Mouse (Mus musculus) olfactory bulb, adult 2 months (tissue): ENCODE measurements around the gene Lect2. TPM values are rescaled to one million over a fixed set of nuclear protein-coding genes. Genes with fewer than 3 reads are reported as not detected.

Experiments used
- H3K27ac ChIP-seq: fragments of 200-500 bp; 2 replicates; pipeline ENCODE4 v1.5.1; 2012; ENCODE audit warnings: low read depth, low read length; ENCODE audit not compliant: insufficient read depth
- H3K4me1 ChIP-seq: fragments of 200-500 bp; 2 replicates; pipeline ENCODE4 v1.6.1; 2012; ENCODE audit warnings: low read length; ENCODE audit not compliant: control insufficient read depth, insufficient read depth
- H3K4me3 ChIP-seq: fragments of 200-500 bp; 2 replicates; pipeline ENCODE4 v1.5.1; 2012; ENCODE audit warnings: mild to moderate bottlenecking, low read depth, low read length, moderate library complexity; ENCODE audit not compliant: insufficient read depth
- CTCF ChIP-seq: fragments of 200-500 bp; IDR thresholded peaks from 2 replicates; pipeline ENCODE4 v1.5.1; 2012; ENCODE audit warnings: low read depth, mild to moderate bottlenecking, low read length, moderate library complexity; ENCODE audit not compliant: insufficient read depth
- POLR2A ChIP-seq: fragments of 200-500 bp; IDR thresholded peaks from 2 replicates; pipeline ENCODE4 v1.6.1; 2012; ENCODE audit warnings: mild to moderate bottlenecking, low read depth, low read length, moderate library complexity; ENCODE audit not compliant: insufficient read depth
- WGBS: fragments of 180-500 bp; shearing (Covaris S2); methylation state at CpG from one replicate; pipeline ENCODE4 v1.1.7; 2018; 5-methylcytosine and 5-hydroxymethylcytosine counted together
- polyA plus RNA-seq: library from polyadenylated mRNA; stranded (reverse); fragments of >200 nt; gene quantifications from 2 replicates; pipeline ENCODE4 v1.2.4, GENCODE M21; 2012; ENCODE audit warnings: low replicate concordance; ENCODE audit not compliant: missing spikeins, insufficient read depth, insufficient read length

Lect2 gene
- not detected in 2 replicates for polyA plus RNA-seq

DNA sequence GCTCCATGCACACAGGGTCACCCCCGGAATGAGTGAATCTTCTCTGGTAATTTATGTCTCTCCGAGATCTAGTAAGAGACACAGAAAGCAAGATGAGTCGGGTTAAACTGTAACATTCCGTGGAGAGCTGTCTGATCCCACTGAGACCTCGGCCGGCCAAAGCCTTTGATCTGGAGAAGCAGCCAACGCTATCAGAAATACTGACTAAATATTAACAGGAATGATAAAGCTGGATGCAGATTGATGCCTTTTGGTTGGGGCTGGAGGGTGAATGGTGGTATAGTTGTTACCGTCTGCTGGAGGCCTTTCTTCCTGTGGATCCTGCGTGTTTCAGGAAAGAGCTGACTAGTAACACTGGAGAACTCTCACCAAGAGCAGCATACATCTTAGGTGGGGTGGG, at the start of gene Lect2:
Gene Lect2 (minus strand): TSS at position 102 of the 400 bp plus-strand sequence.
- Histone ChIP-seq H3K4me3 (no peak within 1 kb of the TSS), H3K27ac (no peak within 1 kb of the TSS), H3K4me1 (0 out of 2 replicates have a peak, but pooled peaks cover 2% of the 10 kb centered on the region)
- 92% methylated on average over 9 of the region's 9 CpGs for WGBS
- TF ChIP-seq CTCF, result no peak
- TF ChIP-seq POLR2A, result no peak

DNA sequence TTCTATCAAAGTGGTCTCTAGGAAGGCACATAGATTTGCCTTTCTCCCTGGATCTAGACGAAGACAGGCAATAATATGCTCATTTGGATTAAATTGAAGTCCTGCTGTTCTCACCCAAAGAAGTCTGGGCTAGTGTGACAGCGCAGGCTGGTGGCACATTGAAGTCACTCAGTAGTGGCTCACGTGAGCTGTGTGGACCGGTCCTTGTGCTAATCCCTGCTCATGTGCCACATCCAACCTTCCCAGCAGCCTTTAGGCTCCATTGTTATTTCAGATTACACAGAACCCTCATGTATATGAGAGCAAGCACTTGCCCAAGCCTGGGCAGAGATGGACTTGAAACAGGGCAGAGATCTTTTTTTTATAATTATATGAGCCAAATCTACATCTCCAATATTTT, 49.0 kb upstream of the Lect2 start:
- Histone ChIP-seq H3K4me1 (peaks cover 19% of the 10 kb centered on the region), H3K27ac (no peak overlapping the region), H3K4me3 (no peak overlapping the region)
- WGBS, result 69% methylated on average over 4 of the region's 4 CpGs
- TF ChIP-seq CTCF (no peak), POLR2A (no peak)

DNA sequence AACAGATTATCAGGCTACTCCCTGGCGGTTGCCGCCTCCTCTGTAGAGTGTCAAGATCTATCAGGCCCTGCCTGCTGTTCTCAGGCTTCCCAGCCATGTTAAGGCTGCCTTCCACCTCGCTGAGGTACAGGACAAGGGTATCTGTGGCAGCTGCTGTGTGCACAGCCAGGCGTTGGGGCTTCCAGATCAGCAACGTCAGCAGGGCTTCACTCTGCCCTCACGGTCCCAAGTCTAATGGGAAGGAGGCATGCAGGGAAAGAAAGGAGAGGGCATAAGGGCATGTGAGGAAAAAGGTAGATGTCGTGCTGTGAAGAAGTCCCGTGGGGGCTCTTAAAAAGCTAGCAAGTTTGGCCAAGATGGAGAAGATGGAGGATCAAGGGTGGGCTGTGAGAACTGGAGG, 46.9 kb upstream of the Lect2 start:
- TF ChIP-seq CTCF (no peak), POLR2A (no peak)
- Histone ChIP-seq H3K27ac (no peak overlapping the region), H3K4me1 (peaks cover 12% of the 10 kb centered on the region; the same call in 1 of the 2 replicates), H3K4me3 (no peak overlapping the region)
- 88% methylated on average over 8 of the region's 8 CpGs for WGBS

DNA sequence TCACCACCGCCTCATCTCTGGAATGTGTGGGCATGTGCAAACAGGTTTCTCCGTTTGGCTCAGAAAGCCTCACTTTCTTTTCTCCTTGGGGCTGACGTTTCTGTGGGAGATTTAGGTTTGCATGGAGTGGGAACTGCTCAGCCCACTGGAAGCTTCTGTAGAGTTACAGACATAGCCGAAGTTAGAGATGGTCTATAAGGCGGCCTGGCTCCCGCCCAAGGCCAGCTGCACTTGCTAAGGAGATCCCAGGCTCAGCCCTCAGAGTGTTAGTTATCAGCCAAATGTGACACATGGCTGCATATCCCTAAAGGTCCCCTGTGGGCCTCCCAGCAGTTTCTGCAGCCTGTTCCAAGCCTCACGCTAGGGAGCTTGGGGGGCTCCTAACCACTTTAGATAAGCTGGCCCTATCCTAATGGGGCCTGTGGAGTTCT, 45.7 kb upstream of the Lect2 start:
- WGBS, result 73% methylated on average over 7 of the region's 7 CpGs
- TF ChIP-seq CTCF (no peak), POLR2A (no peak)
- H3K4me3 ChIP-seq, result no peak overlapping the region
- peaks cover 12% of the 10 kb centered on the region; the same call in 1 of the 2 replicates for H3K4me1 ChIP-seq
- no peak overlapping the region for H3K27ac ChIP-seq

DNA sequence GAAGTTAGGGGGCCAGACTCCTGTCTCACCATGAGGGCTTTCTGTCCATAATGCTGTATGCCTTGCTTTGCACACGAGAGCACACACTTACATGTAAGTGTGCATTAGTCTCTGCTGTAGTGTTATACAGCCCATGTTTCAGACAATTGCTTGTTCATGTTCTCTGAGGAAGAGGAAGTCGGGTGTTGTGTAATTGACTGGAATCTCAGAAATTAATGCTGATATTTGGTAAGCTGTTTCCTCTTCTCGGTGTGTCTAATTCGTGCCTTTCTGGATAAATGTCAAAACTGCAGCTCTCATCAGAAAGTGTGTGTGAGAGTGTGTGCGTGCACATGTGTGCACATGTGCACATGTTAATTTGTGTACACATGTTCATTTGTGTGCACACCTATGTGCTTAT, 44.9 kb upstream of the Lect2 start:
- Histone ChIP-seq H3K4me3 (no peak overlapping the region), H3K27ac (no peak overlapping the region), H3K4me1 (peaks cover 12% of the 10 kb centered on the region; the same call in 1 of the 2 replicates)
- TF ChIP-seq POLR2A (no peak), CTCF (no peak)
- WGBS, result 88% methylated on average over 5 of the region's 5 CpGs

DNA sequence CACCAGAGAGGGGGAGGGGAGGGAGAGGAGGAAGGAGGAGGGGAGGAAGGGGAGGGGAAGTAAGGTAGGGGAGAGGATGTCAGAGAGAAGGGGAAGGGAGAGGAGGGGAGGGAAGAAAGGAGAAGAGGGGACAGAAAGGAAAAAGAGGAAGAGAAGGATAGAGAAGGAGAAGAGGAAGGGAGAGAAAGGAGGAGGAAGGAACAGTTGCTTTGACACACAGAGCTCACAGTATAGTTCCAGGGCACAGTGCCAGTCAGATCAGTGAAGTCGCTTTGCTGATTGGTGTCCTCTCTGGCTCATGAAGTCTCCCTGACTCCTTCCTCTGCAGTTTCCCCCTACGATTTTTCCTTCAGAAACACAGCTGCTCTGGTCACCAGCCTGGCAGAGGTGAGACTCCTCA, 43.6 kb upstream of the Lect2 start:
- no peak overlapping the region for H3K27ac ChIP-seq
- WGBS, result 75% methylated on average over 2 of the region's 2 CpGs
- TF ChIP-seq CTCF, result no peak
- no peak for TF ChIP-seq POLR2A
- peaks cover 4% of the 10 kb centered on the region; the same call in 1 of the 2 replicates for H3K4me1 ChIP-seq
- no peak overlapping the region for H3K4me3 ChIP-seq

DNA sequence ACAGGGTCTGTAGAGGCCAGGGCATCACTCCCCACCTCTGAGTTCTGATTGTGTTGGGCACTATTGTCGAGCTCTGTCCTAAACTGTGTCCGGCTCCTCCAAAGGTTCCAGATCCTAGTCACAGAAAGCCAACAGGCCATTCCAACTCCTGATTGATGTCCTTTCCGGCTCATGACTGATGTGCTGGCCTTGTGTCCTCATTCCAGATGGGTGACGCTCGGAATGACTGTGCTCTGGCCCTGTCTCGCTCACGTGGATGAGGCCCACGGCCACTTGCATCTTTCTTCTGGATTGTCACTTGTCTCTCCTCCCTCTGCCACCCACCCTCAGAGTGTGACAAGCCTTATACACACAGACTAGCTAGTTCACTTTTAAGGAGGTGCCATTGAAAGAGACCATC, 42.9 kb upstream of the Lect2 start:
- Histone ChIP-seq H3K4me1 (peaks cover 4% of the 10 kb centered on the region; the same call in 1 of the 2 replicates), H3K4me3 (no peak overlapping the region), H3K27ac (no peak overlapping the region)
- WGBS, result 97% methylated on average over 8 of the region's 8 CpGs
- TF ChIP-seq POLR2A (no peak), CTCF (no peak)

DNA sequence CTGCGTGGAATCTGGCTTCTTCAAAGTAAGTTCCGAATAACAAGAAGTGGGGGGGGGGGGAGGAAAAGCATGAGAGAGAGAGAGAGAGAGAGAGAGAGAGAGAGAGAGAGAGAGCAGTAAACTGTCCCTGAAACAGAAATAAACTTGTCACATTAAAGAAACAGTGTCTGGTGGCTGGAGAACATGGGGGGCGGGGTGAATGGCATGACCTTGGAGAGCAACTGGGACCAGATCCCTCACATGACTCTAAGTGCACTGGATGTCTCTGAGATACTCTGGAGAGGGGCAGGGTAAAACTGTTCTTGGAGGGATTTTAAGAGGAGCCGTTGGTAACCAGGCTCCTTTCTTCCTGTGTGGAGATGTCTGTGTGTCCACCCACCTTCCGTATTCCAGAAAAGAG, 41.9 kb upstream of the Lect2 start:
- WGBS, result 82% methylated on average over 5 of the region's 5 CpGs
- TF ChIP-seq CTCF (no peak), POLR2A (no peak)
- Histone ChIP-seq H3K27ac (no peak overlapping the region), H3K4me3 (no peak overlapping the region), H3K4me1 (peaks cover 2% of the 10 kb centered on the region; the same call in 1 of the 2 replicates)

DNA sequence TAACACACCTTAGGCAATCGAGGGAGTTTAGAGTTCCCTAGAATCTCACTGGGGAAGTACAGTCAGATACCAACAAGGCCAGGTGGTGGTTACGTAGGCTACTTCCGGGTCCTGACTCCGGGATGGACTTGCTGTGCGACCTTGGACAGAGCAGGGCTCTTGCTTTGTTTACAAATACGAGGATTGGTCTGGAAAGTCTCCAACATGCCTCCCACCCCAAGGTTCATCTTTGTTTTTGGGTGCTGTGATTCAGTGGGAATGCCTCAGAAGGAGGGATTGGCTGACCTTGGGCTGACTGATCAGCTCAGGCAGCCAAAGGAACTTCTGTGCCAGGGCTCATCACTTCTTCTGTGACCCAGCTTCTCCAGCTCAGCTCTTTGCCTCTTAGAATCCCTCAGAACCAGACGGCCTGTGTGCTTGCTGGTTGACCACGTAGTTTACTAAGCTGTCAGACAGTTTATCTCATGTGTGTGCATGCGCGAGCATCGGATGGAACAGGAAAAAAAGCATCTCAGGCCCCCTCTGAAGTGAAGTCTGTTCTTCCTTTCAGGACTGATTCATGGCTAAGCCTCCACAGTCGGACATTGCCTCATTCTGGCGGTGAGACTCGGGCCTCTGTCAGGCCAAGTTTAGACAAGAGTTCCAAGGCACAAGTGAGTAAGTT, 40.3 kb upstream of the Lect2 start:
- WGBS, result 88% methylated on average over 14 of the region's 14 CpGs
- Histone ChIP-seq H3K4me3 (no peak overlapping the region), H3K27ac (no peak overlapping the region), H3K4me1 (no peaks in the 10 kb centered on the region)
- no peak; the same call in 1 of the 2 replicates for TF ChIP-seq CTCF
- no peak for TF ChIP-seq POLR2A
